ENCODE assay signal across 1 mouse cellular context in genomic region chr16:3896046-3896445, GRCm38 (mm10).
TF ChIP-seq lines count a peak whose summit lies in the region.

No protein-coding gene starts in this region.

TF ChIP-seq in CH12.LX, 34 proteins besides CTCF, POLR2A, EP300 and RAD21:
- no peak for TF ChIP-seq UBTF (IDR thresholded peaks at IDR 0.05; ENCODE audit: low read depth, low read length)
- TF ChIP-seq PAX5 (IDR thresholded peaks at IDR 0.05; ENCODE audit: low read length), result no peak
- no peak for TF ChIP-seq USF2 (conservative IDR thresholded peaks at IDR 0.05; ENCODE audit: low read depth, low read length)
- no peak for TF ChIP-seq MXI1 (IDR thresholded peaks at IDR 0.05; ENCODE audit: low read depth, low read length)
- no peak for TF ChIP-seq ZKSCAN1 (IDR thresholded peaks at IDR 0.05; ENCODE audit: borderline replicate concordance, low read depth, low read length)
- TF ChIP-seq GABPA (IDR thresholded peaks at IDR 0.05; ENCODE audit: insufficient replicate concordance, low read depth, low read length), result no peak
- no peak for TF ChIP-seq ZMIZ1 (IDR thresholded peaks at IDR 0.05; ENCODE audit: low read depth, low read length)
- no peak for TF ChIP-seq HCFC1 (IDR thresholded peaks at IDR 0.05; ENCODE audit: low read depth, low read length)
- TF ChIP-seq CHD1 (IDR thresholded peaks at IDR 0.05; ENCODE audit: low read depth, low read length), result no peak
- no peak for TF ChIP-seq NELFE (IDR thresholded peaks at IDR 0.05; ENCODE audit: low read depth, low read length)
- TF ChIP-seq E2F4 (IDR thresholded peaks at IDR 0.05; ENCODE audit: insufficient replicate concordance, low read depth, low read length), result no peak
- TF ChIP-seq RCOR1 (conservative IDR thresholded peaks at IDR 0.05; ENCODE audit: low read depth, low read length), result no peak
- TF ChIP-seq MYC (IDR thresholded peaks at IDR 0.05; ENCODE audit: low read depth, low read length), result no peak
- TF ChIP-seq ETS1 (conservative IDR thresholded peaks at IDR 0.05; ENCODE audit: low read depth, low read length), result no peak
- TF ChIP-seq MAFK (IDR thresholded peaks at IDR 0.05; ENCODE audit: insufficient replicate concordance, low read length), result no peak
- TF ChIP-seq CHD2 (IDR thresholded peaks at IDR 0.05; ENCODE audit: low read length), result no peak
TF ChIP-seq in CH12.LX: peak in this region for 0.
